29 mouse cellular contexts compared by ENCODE assay signal in the genomic region with DNA sequence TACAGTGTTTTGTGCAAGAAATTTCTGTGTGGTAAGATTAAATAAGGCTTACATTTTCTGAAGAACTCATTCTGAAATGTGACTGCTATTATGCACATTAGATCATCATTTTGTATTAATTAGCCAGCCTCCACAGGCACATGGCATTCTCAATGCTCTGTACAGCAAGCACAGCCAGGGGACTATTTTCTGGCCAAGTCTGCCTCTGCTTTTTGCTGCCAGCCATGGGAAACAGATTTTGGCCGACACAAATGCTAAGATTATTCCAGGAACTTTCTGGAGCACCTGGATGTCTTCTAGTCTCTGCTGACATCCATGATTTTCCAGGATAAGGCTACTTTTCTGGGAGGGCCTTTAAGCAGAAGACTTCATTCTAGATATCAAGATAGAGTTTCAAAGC. TPM values are rescaled to one million over a fixed set of nuclear protein-coding genes. Genes with fewer than 3 reads are reported as not detected.
A peak's percentile ranks its signal among the peaks of the same experiment; 100 is the strongest.
DNase-seq lines count a peak whose midpoint lies in the region; ATAC-seq lines count a peak whose summit lies in the region.
"Had no signal": no experiment of that assay in that cellular context is flagged by ENCODE, and none has a peak within 500 bp of the region (broad histone marks: within the 10 kb centered on the region; RNA-seq: fewer than 3 reads in every experiment).

No protein-coding gene starts in this region.

- peaks cover 7% of the 10 kb centered on the region; the same call in 1 of the 2 replicates for H3K4me1 ChIP-seq in forebrain, embryonic 15.5 days
- H3K4me1 ChIP-seq in forebrain, embryonic 12.5 days: no peaks in the 10 kb centered on the region
- H3K4me1 ChIP-seq in liver, embryonic 11.5 days (replicated peaks; ENCODE audit: control insufficient read depth, insufficient read depth, low read length): peaks cover 4% of the 10 kb centered on the region; the same call in 1 of the 2 replicates
- H3K4me1 ChIP-seq: embryonic facial prominence, embryonic 15.5 days; heart, embryonic 15.5 days; midbrain, embryonic 10.5 days had no signal

- no peak overlapping the region for H3K27ac ChIP-seq in forebrain, embryonic 15.5 days (replicated peaks)
- no peak overlapping the region for H3K27ac ChIP-seq in forebrain, embryonic 12.5 days
- H3K27ac ChIP-seq in liver, embryonic 11.5 days (ENCODE audit: low read depth, low read length): no peak overlapping the region
- H3K27ac ChIP-seq: embryonic facial prominence, embryonic 15.5 days; heart, adult 2 months; left cerebral cortex, adult 2 months; liver, embryonic 12.5 days; midbrain, embryonic 10.5 days had no signal

- H3K27me3 ChIP-seq in forebrain, embryonic 15.5 days: no peaks in the 10 kb centered on the region
- H3K27me3 ChIP-seq in forebrain, embryonic 12.5 days: no peaks in the 10 kb centered on the region
- H3K27me3 ChIP-seq in liver, embryonic 11.5 days (replicated peaks; ENCODE audit: control insufficient read depth, insufficient read depth, low read length): no peaks in the 10 kb centered on the region
- H3K27me3 ChIP-seq: embryonic facial prominence, embryonic 15.5 days; heart, embryonic 15.5 days; liver, embryonic 12.5 days had no signal

- H3K9ac ChIP-seq in forebrain, embryonic 15.5 days (replicated peaks): no peak overlapping the region
- H3K9ac ChIP-seq in forebrain, embryonic 12.5 days: no peak overlapping the region
- H3K9ac ChIP-seq in liver, embryonic 11.5 days (ENCODE audit: low read depth, low read length): no peak overlapping the region
- H3K9ac ChIP-seq: embryonic facial prominence, embryonic 15.5 days; heart, embryonic 15.5 days; liver, embryonic 12.5 days had no signal

- no peaks in the 10 kb centered on the region for H3K9me3 ChIP-seq in forebrain, embryonic 15.5 days
- no peaks in the 10 kb centered on the region for H3K9me3 ChIP-seq in forebrain, embryonic 12.5 days
- no peaks in the 10 kb centered on the region for H3K9me3 ChIP-seq in liver, embryonic 11.5 days (ENCODE audit: control insufficient read depth, low read length)
- H3K9me3 ChIP-seq: embryonic facial prominence, embryonic 15.5 days; heart, embryonic 15.5 days; liver, embryonic 12.5 days; midbrain, embryonic 10.5 days had no signal

- H3K4me2 ChIP-seq in forebrain, embryonic 15.5 days (replicated peaks): no peak overlapping the region
- H3K4me2 ChIP-seq in forebrain, embryonic 12.5 days: no peak overlapping the region
- H3K4me2 ChIP-seq in liver, embryonic 11.5 days: no peak overlapping the region
- H3K4me2 ChIP-seq: embryonic facial prominence, embryonic 15.5 days; heart, embryonic 15.5 days; liver, embryonic 12.5 days had no signal

- H3K36me3 ChIP-seq in forebrain, embryonic 15.5 days: no peaks in the 10 kb centered on the region
- H3K36me3 ChIP-seq in forebrain, embryonic 12.5 days (replicated peaks): no peaks in the 10 kb centered on the region
- H3K36me3 ChIP-seq in liver, embryonic 11.5 days (ENCODE audit: control insufficient read depth, insufficient read depth, low read length): no peaks in the 10 kb centered on the region
- H3K36me3 ChIP-seq: embryonic facial prominence, embryonic 15.5 days; heart, embryonic 15.5 days; liver, embryonic 12.5 days; midbrain, embryonic 10.5 days had no signal

- H3K4me3 ChIP-seq in forebrain, embryonic 15.5 days: no peak overlapping the region
- H3K4me3 ChIP-seq in forebrain, embryonic 12.5 days (replicated peaks): no peak overlapping the region
- no peak overlapping the region for H3K4me3 ChIP-seq in liver, embryonic 11.5 days (ENCODE audit: low read depth, low read length)
- H3K4me3 ChIP-seq: embryonic facial prominence, embryonic 15.5 days; heart, adult 2 months; heart, embryonic 15.5 days; left cerebral cortex, adult 2 months; liver, embryonic 12.5 days; midbrain, embryonic 10.5 days had no signal

- 25% methylated on average over 1 of the region's 1 CpGs for WGBS in forebrain, embryonic 15.5 days
- WGBS in forebrain, embryonic 12.5 days: 81% methylated on average over 1 of the region's 1 CpGs
- 60% methylated on average over 1 of the region's 1 CpGs for WGBS in liver, embryonic 11.5 days

- peak; percentile 56 for DNase-seq in brain, adult 2 months (ENCODE audit: low read depth, low spot score)
- peak; percentile 50 for DNase-seq in layer of hippocampus, adult 11-12 months (ENCODE audit: low spot score)
- DNase-seq in layer of hippocampus, postnatal 14 days (ENCODE audit: low spot score in 2 of 2): peak; percentile 40 to 70
- no peak for DNase-seq in MN1 (ENCODE audit: low spot score)
- DNase-seq in liver, embryonic 11.5 days (ENCODE audit: low spot score): no peak
- no peak for DNase-seq in kidney, postnatal 36 days
- DNase-seq: B cell, adult 2 months; cerebellum, postnatal 36 days; heart, adult 2 months; kidney, adult 2 months; kidney, postnatal 10 days; lung, adult 2 months; lung, postnatal 4 days; retina, postnatal 1 day; right cerebral cortex, postnatal 4 days; thymus, postnatal 14 days had no signal

- ATAC-seq in forebrain, embryonic 15.5 days (replicated peaks): peak; percentile 75; the same call in 1 of the 2 replicates
- ATAC-seq in forebrain, embryonic 12.5 days (ENCODE audit: low FRiP score): no peak
- ATAC-seq in liver, embryonic 11.5 days (replicated peaks; ENCODE audit: low FRiP score): no peak
- ATAC-seq: inflammation-experienced regulatory T-cells, adult 6 months; liver, embryonic 12.5 days had no signal

RNA-seq across cellular contexts. Expression of gene Gm13691, which starts 18.6 kb away (rescaled TPM):
- not detected in 2 replicates for polyA plus RNA-seq in forebrain, embryonic 15.5 days (2015; fragmentation: Nextera tagmentation; extraction: Ambion mirVana)
- polyA plus RNA-seq in forebrain, embryonic 12.5 days (2016; fragmentation: Nextera tagmentation; extraction: Ambion mirVana): not detected in 2 replicates
- total RNA-seq in layer of hippocampus, postnatal 14 days (2021): 1 to 10 TPM; 1.2 to 1.6 TPM
- not detected in 2 replicates for polyA plus RNA-seq in liver, embryonic 11.5 days (2014; fragmentation: Nextera tagmentation; extraction: Ambion mirVana)
- total RNA-seq: hematopoietic stem cell, adult 5-6 weeks; monocyte, adult 5-6 weeks had no signal
- polyA plus RNA-seq: embryonic facial prominence, embryonic 15.5 days; heart, adult 2 months; heart, embryonic 15.5 days; inflammation-experienced regulatory T-cells, adult 6 months; kidney, adult 2 months; limb, embryonic 11.5 days; liver, embryonic 12.5 days; lung, adult 2 months; midbrain, embryonic 10.5 days; neural tube, embryonic 11.5 days had no signal

RNA-seq across cellular contexts. Expression of gene Gm13697, which starts 24.4 kb away (rescaled TPM):
- polyA plus RNA-seq in forebrain, embryonic 15.5 days (2015; fragmentation: Nextera tagmentation; extraction: Ambion mirVana): not detected in 2 replicates
- not detected in 2 replicates for polyA plus RNA-seq in forebrain, embryonic 12.5 days (2016; fragmentation: Nextera tagmentation; extraction: Ambion mirVana)
- 1 to 10 TPM; 1.2 to 1.6 TPM for total RNA-seq in layer of hippocampus, postnatal 14 days (2021)
- not detected in 2 replicates for polyA plus RNA-seq in liver, embryonic 11.5 days (2014; fragmentation: Nextera tagmentation; extraction: Ambion mirVana)
- total RNA-seq: hematopoietic stem cell, adult 5-6 weeks; monocyte, adult 5-6 weeks had no signal
- polyA plus RNA-seq: embryonic facial prominence, embryonic 15.5 days; heart, adult 2 months; heart, embryonic 15.5 days; inflammation-experienced regulatory T-cells, adult 6 months; kidney, adult 2 months; limb, embryonic 11.5 days; liver, embryonic 12.5 days; lung, adult 2 months; midbrain, embryonic 10.5 days; neural tube, embryonic 11.5 days had no signal

RNA-seq across cellular contexts. Expression of gene Gm13694, which starts 30.2 kb away (rescaled TPM):
- not detected in 2 replicates for polyA plus RNA-seq in forebrain, embryonic 15.5 days (2015; fragmentation: Nextera tagmentation; extraction: Ambion mirVana)
- not detected in 2 replicates for polyA plus RNA-seq in forebrain, embryonic 12.5 days (2016; fragmentation: Nextera tagmentation; extraction: Ambion mirVana)
- 1 to 10 TPM; 1.2 to 1.6 TPM for total RNA-seq in layer of hippocampus, postnatal 14 days (2021)
- polyA plus RNA-seq in liver, embryonic 11.5 days (2014; fragmentation: Nextera tagmentation; extraction: Ambion mirVana): not detected in 2 replicates
- total RNA-seq: hematopoietic stem cell, adult 5-6 weeks; monocyte, adult 5-6 weeks had no signal
- polyA plus RNA-seq: embryonic facial prominence, embryonic 15.5 days; heart, adult 2 months; heart, embryonic 15.5 days; inflammation-experienced regulatory T-cells, adult 6 months; kidney, adult 2 months; limb, embryonic 11.5 days; liver, embryonic 12.5 days; lung, adult 2 months; midbrain, embryonic 10.5 days; neural tube, embryonic 11.5 days had no signal

RNA-seq across cellular contexts. Expression of gene Gm13696, which starts 36.0 kb away (rescaled TPM):
- not detected in 2 replicates for polyA plus RNA-seq in forebrain, embryonic 15.5 days (2015; fragmentation: Nextera tagmentation; extraction: Ambion mirVana)
- polyA plus RNA-seq in forebrain, embryonic 12.5 days (2016; fragmentation: Nextera tagmentation; extraction: Ambion mirVana): not detected in 2 replicates
- 1 to 10 TPM; 1.2 to 1.6 TPM for total RNA-seq in layer of hippocampus, postnatal 14 days (2021)
- polyA plus RNA-seq in liver, embryonic 11.5 days (2014; fragmentation: Nextera tagmentation; extraction: Ambion mirVana): not detected in 2 replicates
- total RNA-seq: hematopoietic stem cell, adult 5-6 weeks; monocyte, adult 5-6 weeks had no signal
- polyA plus RNA-seq: embryonic facial prominence, embryonic 15.5 days; heart, adult 2 months; heart, embryonic 15.5 days; inflammation-experienced regulatory T-cells, adult 6 months; kidney, adult 2 months; limb, embryonic 11.5 days; liver, embryonic 12.5 days; lung, adult 2 months; midbrain, embryonic 10.5 days; neural tube, embryonic 11.5 days had no signal

RNA-seq across cellular contexts. Expression of gene Gm13695, which starts 41.8 kb away (rescaled TPM):
- polyA plus RNA-seq in forebrain, embryonic 15.5 days (2015; fragmentation: Nextera tagmentation; extraction: Ambion mirVana): not detected in 2 replicates
- not detected in 2 replicates for polyA plus RNA-seq in forebrain, embryonic 12.5 days (2016; fragmentation: Nextera tagmentation; extraction: Ambion mirVana)
- 1 to 10 TPM in 1 of 2 experiments, not detected in 1; 1.2 TPM for total RNA-seq in layer of hippocampus, postnatal 14 days (2021)
- polyA plus RNA-seq in liver, embryonic 11.5 days (2014; fragmentation: Nextera tagmentation; extraction: Ambion mirVana): not detected in 2 replicates
- total RNA-seq: adrenal gland, adult 18-20 months; hematopoietic stem cell, adult 5-6 weeks; left cerebral cortex, adult 2 months; monocyte, adult 5-6 weeks had no signal
- polyA plus RNA-seq: embryonic facial prominence, embryonic 15.5 days; heart, adult 2 months; heart, embryonic 15.5 days; inflammation-experienced regulatory T-cells, adult 6 months; kidney, adult 2 months; limb, embryonic 11.5 days; liver, embryonic 12.5 days; lung, adult 2 months; midbrain, embryonic 10.5 days; neural tube, embryonic 11.5 days had no signal

Comparison
In these comparisons a context has a peak if more than half of its experiments do, and no peak if none do; other contexts are left out.
1. DNase-seq: peak in brain, adult 2 months (single experiment), layer of hippocampus, adult 11-12 months (single experiment) and layer of hippocampus, postnatal 14 days (2 of 2); none in MN1 (single experiment), liver, embryonic 11.5 days (single experiment) and kidney, postnatal 36 days (0 of 2).